Mouse (Mus musculus) telencephalon, adult 2 months (tissue): ENCODE measurements around the gene Afp.

Source experiments
- DNase-seq: peaks from one replicate; pipeline ENCODE4 v3.0.0-alpha.2; 2011; ENCODE audit warnings: low read depth, low spot score

Gene Afp

DNA sequence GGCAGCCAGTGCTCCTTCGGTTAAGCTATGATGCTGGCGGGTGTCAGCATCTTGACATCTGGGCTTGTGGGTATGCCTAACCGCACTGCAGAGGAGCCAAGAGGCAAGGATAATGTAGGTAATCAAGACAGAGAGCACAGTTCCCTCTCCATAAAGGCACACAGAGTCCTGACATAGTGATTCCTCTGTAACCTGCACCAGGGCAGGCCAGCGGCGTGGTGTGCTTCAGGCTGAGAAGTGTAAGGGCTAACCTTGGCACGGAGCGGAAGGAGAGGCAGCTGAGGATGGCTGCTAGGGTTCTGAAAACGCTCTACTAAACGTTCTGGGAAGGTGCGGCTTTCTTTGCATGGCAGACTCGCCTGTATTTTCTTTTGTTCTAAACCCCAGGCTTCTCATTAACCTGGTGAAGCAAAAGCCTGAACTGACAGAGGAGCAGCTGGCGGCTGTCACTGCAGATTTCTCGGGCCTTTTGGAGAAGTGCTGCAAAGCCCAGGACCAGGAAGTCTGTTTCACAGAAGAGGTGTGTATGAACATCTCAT is 16.9 kb downstream of the Afp start:
- DNase-seq: no peak

DNA sequence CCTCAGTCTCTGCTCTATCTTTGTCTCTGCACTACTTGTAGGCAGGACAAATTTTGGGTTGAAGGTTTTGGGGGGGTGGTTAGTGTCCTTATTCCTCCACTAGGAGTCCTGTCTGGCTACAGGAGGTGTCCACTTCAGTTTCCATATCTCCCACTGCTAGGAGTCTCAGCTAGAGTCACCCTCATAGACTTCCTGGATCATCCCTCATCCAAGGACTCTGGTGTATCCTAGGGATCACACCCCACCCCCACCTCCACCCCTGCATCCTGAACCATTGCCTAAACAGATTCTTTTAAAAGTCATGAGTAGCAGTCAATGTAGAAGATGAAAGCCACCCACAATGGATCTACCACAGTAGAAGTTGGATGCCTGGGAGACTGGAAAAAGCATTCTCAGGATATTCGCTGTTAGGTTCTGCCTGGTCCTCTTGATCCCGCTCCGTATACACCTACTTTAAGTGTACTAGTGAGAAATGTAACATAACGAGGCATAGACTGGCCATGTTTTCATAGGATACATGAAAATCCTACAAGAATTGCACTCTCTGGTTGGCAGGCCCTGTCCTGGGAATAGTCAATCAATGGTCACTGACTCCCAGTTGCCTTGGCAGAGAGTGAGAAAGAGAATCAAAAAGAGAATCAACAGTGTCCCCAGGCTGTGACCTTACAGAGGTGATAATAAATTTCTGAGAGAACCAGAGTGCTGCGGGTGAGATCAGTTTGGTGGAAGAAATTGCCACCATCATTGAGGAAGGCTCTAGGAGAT is 19.5 kb downstream of the Afp start:
- DNase-seq: no peak

DNA sequence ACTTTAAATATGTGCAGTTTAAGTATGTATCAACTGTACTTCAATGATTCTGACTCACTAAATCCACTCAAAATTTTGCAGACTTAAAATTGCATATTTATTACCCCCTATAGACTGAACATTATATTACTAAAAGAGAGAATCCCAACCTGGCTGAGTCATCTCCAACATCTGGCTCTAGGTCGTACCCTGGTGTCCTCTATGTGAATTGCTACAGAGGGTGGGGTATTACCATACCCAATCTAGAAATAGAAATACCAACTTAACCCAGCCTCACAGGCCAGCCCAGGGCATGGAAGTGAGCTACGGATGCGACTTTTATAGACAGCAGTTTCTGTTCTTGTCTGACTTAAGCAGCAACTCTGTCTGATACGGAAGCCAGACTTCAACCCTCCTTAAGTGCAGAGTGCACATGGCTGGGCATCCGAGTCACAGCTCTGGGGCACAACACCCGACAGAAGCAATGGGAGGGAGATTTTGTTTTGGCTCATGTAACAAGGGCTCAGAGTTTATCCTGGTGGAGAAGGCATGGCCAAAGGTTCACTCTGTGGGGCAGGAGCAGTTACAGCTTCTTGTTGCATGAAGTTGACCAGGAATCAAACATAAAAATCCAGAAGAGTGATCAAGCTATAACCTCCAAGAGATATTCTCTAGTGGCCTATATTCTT is 21.9 kb downstream of the Afp start:
- peak; percentile 23 for DNase-seq

DNA sequence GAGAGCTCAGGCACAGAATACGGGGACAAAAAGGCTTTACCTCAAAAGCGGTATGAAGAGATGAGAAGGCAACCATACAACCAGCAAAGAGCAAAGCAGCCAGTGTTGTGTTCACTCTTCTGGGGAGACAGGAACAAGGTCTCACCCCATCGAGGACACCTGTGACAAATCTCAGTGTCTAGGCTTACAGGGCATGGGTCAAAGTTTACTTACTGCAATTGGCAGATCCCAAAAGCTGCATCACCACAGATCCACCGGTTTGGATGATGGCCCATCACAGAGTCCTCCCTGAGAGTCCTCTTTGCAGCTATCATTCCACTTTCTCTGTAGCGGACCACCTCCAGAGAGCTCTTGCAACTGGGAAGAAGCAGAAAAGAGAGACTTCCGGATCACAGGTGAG is 25.0 kb downstream of the Afp start:
- no peak for DNase-seq

DNA sequence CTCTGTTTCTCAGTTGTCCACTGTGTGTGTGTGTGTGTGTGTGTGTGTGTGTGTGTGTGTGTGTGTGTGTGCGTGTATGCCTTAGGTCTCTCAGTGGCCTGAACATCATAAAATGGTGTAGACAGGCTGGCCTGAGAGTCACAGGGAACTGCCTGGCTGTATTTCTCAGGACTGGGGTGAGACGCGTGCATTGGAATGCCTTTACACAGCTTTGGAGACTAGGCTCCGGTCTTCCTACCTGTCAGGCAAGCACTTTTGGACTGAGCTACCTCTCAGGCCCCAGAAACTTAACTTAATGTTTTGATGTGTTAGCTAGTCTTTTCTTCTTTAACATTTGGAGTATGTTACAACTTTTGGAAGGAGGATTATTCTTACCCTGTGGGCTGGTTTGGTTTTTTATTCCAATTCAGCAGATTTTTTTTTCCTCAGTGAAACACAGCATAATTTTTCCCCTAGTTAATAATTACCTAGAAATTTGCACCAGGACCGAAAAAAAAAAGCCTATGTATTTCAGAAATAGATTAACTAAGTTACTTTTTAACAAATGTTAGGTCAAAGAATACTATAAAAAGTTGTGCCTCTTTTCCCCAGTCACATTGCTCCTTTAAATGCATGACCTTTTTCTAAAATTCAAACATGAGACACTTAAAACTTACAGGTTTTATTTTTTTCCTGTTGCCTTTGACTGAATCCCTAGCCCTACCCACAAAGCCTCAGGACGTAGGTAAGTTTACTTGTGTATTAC is 28.0 kb downstream of the Afp start, which contains the start of gene Afm:
Gene Afm, plus strand, starts transcription at position 577 of the 745 bp plus-strand sequence.
- DNase-seq: no peak

DNA sequence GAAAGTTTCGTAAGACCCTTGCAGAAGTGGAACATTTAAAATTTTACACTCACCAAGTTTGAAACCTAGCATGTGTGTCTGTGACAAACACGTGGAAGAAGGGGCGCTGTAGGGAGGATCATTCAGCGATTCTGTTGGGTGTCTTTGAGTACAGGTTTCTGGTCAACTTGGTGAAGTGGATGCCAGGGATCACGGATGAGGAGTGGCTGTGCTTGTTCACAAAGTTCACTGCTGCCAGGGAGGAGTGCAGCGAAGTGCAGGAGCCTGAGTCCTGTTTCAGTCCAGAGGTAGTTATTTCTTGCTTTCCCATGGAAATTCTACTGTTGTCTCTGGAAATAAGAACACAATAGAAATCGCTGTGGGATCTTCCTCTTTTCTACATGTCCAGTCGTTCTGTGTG is 60.7 kb downstream of the Afp start:
- DNase-seq: no peak

DNA sequence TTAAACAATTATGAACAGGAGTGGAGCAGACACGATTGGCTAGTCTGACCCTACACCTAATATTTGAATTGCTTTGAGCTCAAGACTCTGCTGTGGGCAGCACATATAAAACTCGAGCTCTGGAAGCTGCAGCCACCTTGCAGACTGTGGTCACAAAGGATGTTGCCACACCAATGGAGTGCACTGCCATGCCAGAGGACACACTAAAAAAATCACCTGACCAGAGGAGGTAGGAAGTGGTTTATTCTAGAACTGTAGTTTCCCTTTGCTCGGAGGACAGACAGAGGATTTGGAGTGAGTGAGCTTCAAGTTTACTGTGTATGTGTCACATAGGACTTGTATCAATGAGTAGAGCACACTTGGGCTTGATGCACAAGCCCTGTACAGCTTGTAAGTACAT is 65.5 kb downstream of the Afp start:
- no peak for DNase-seq
